Comparison of ENCODE assay signal across 8 mouse cellular contexts in genomic region chr10:24595250-24596002, GRCm38 (mm10). TPM values are rescaled to one million over a fixed set of nuclear protein-coding genes. Genes with fewer than 3 reads are reported as not detected.
DNase-seq lines count a peak whose midpoint lies in the region; ATAC-seq and TF ChIP-seq lines count a peak whose summit lies in the region.

TSS of gene Ccn2 (plus strand) at chr10:24595442.

- no peaks in the 10 kb centered on the region for H3K27me3 ChIP-seq in embryonic facial prominence, embryonic 15.5 days
- no peaks in the 10 kb centered on the region for H3K27me3 ChIP-seq in limb, embryonic 14.5 days (ENCODE audit: control insufficient read depth, insufficient read depth, low read length)
- H3K27me3 ChIP-seq in midbrain, embryonic 15.5 days (replicated peaks) = no peaks in the 10 kb centered on the region
- H3K27me3 ChIP-seq in stomach, embryonic 16.5 days (ENCODE audit: control insufficient read depth, insufficient read depth, low read length) = no peaks in the 10 kb centered on the region

- peak; percentile 83 for ATAC-seq in embryonic facial prominence, embryonic 15.5 days (ENCODE audit: insufficient number of reproducible peaks, low FRiP score, low TSS enrichment, low read depth)
- ATAC-seq in limb, embryonic 14.5 days (ENCODE audit: low FRiP score, low read depth) = peak; percentile 85
- peak; percentile 97 for ATAC-seq in midbrain, embryonic 15.5 days (replicated peaks)
- ATAC-seq in stomach, embryonic 16.5 days (ENCODE audit: insufficient read depth, low FRiP score) = peak; percentile 74

- H3K4me2 ChIP-seq in embryonic facial prominence, embryonic 15.5 days (replicated peaks) = peak within 1 kb of the TSS; percentile 71
- H3K4me2 ChIP-seq in limb, embryonic 14.5 days (replicated peaks; ENCODE audit: low read depth, low read length, severe bottlenecking) = peak within 1 kb of the TSS; percentile 70
- peak within 1 kb of the TSS; percentile 70 for H3K4me2 ChIP-seq in midbrain, embryonic 15.5 days
- peak within 1 kb of the TSS; percentile 72 for H3K4me2 ChIP-seq in stomach, embryonic 16.5 days (ENCODE audit: low read depth, low read length)

- peak; percentile 62; the same call in 1 of the 2 replicates for TF ChIP-seq POLR2A in limb, embryonic 14.5 days (IDR thresholded peaks at IDR 0.05; ENCODE audit: borderline replicate concordance, extremely low read depth, insufficient read depth, insufficient read length)

- H3K9me3 ChIP-seq in embryonic facial prominence, embryonic 15.5 days (replicated peaks) = no peaks in the 10 kb centered on the region
- H3K9me3 ChIP-seq in limb, embryonic 14.5 days (ENCODE audit: control insufficient read depth, low read length) = no peaks in the 10 kb centered on the region
- no peaks in the 10 kb centered on the region for H3K9me3 ChIP-seq in midbrain, embryonic 15.5 days
- H3K9me3 ChIP-seq in stomach, embryonic 16.5 days (replicated peaks; ENCODE audit: control insufficient read depth, low read length) = no peaks in the 10 kb centered on the region

- peak within 1 kb of the TSS; percentile 66 for H3K4me3 ChIP-seq in embryonic facial prominence, embryonic 15.5 days (replicated peaks)
- peak within 1 kb of the TSS; percentile 85 for H3K4me3 ChIP-seq in limb, embryonic 14.5 days (replicated peaks; ENCODE audit: low read length)
- peak within 1 kb of the TSS; percentile 57 for H3K4me3 ChIP-seq in midbrain, embryonic 15.5 days
- H3K4me3 ChIP-seq in stomach, embryonic 16.5 days (replicated peaks; ENCODE audit: low read length) = peak within 1 kb of the TSS; percentile 74

- H3K9ac ChIP-seq in embryonic facial prominence, embryonic 15.5 days = peak within 1 kb of the TSS; percentile 66
- peak within 1 kb of the TSS; percentile 87 for H3K9ac ChIP-seq in limb, embryonic 14.5 days (ENCODE audit: low read depth, low read length, severe bottlenecking)
- H3K9ac ChIP-seq in midbrain, embryonic 15.5 days = peak within 1 kb of the TSS; percentile 49
- H3K9ac ChIP-seq in stomach, embryonic 16.5 days (ENCODE audit: low read length) = peak within 1 kb of the TSS; percentile 91

- peak; percentile 19 to 29 for DNase-seq in spleen, adult 18-20 months
- DNase-seq in spleen, adult 12 weeks (ENCODE audit: low spot score) = no peak
- peak; percentile 90 to 92 for DNase-seq in heart, adult 9 months (ENCODE audit: low spot score in 2 of 2)
- peak; percentile 84 to 92 for DNase-seq in kidney, adult 8-10 months
- peak; percentile 74 for DNase-seq in limb, embryonic 14.5 days (ENCODE audit: low spot score)

- peaks cover 36% of the 10 kb centered on the region for H3K4me1 ChIP-seq in embryonic facial prominence, embryonic 15.5 days
- peaks cover 38% of the 10 kb centered on the region for H3K4me1 ChIP-seq in limb, embryonic 14.5 days (ENCODE audit: control insufficient read depth, insufficient read depth, low read length)
- H3K4me1 ChIP-seq in midbrain, embryonic 15.5 days = peaks cover 6% of the 10 kb centered on the region; the same call in 1 of the 2 replicates
- peaks cover 23% of the 10 kb centered on the region for H3K4me1 ChIP-seq in stomach, embryonic 16.5 days (ENCODE audit: control insufficient read depth, insufficient read depth, low read length)

- H3K36me3 ChIP-seq in embryonic facial prominence, embryonic 15.5 days = no peaks in the 10 kb centered on the region
- no peaks in the 10 kb centered on the region for H3K36me3 ChIP-seq in limb, embryonic 14.5 days (ENCODE audit: control insufficient read depth, insufficient read depth, low read length)
- no peaks in the 10 kb centered on the region for H3K36me3 ChIP-seq in midbrain, embryonic 15.5 days (replicated peaks)
- H3K36me3 ChIP-seq in stomach, embryonic 16.5 days (ENCODE audit: control insufficient read depth, insufficient read depth, low read length) = no peaks in the 10 kb centered on the region

- H3K27ac ChIP-seq in embryonic facial prominence, embryonic 15.5 days (replicated peaks) = peak within 1 kb of the TSS; percentile 95
- H3K27ac ChIP-seq in limb, embryonic 14.5 days (replicated peaks; ENCODE audit: low read depth, low read length) = peak within 1 kb of the TSS; percentile 90
- peak within 1 kb of the TSS; percentile 23; the same call in 1 of the 2 replicates for H3K27ac ChIP-seq in midbrain, embryonic 15.5 days
- H3K27ac ChIP-seq in stomach, embryonic 16.5 days (ENCODE audit: low read length) = peak within 1 kb of the TSS; percentile 96

- WGBS in embryonic facial prominence, embryonic 15.5 days = under 1% methylated on average over 53 of the region's 53 CpGs
- under 1% methylated on average over 40 of the region's 53 CpGs for WGBS in limb, embryonic 14.5 days
- WGBS in midbrain, embryonic 15.5 days = under 1% methylated on average over 53 of the region's 53 CpGs
- WGBS in stomach, embryonic 16.5 days = under 1% methylated on average over 53 of the region's 53 CpGs

RNA-seq across cellular contexts. Expression of gene Ccn2, which starts in this region (rescaled TPM):
- polyA plus RNA-seq in embryonic facial prominence, embryonic 15.5 days (2015; fragmentation: Nextera tagmentation; extraction: Ambion mirVana) = 21.8 and 22.3 TPM in 2 replicates
- 103 and 134 TPM in 2 replicates for polyA plus RNA-seq in limb, embryonic 14.5 days (2012; rRNA removed)
- 13.5 and 15.8 TPM in 2 replicates for polyA plus RNA-seq in limb, embryonic 14.5 days (2014; fragmentation: Nextera tagmentation; extraction: Ambion mirVana)
- 3.5 and 4.6 TPM in 2 replicates for polyA plus RNA-seq in midbrain, embryonic 15.5 days (2015; fragmentation: Nextera tagmentation; extraction: Ambion mirVana)
- polyA plus RNA-seq in stomach, embryonic 16.5 days (2015; fragmentation: Nextera tagmentation; extraction: Ambion mirVana) = 16.9 and 17.1 TPM in 2 replicates

Comparison
In these comparisons a context has a peak if more than half of its experiments do, and no peak if none do; other contexts are left out.
1. H3K27ac ChIP-seq: peak in every context shown above with its lines; median percentile 96 in stomach, embryonic 16.5 days; 95 in embryonic facial prominence, embryonic 15.5 days; 90 in limb, embryonic 14.5 days; 23 in midbrain, embryonic 15.5 days.